In genomic region chr8:90762390-90762789, GRCm38 (mm10) we compare ENCODE assay signal across 29 mouse cellular contexts. TPM values are rescaled to one million over a fixed set of nuclear protein-coding genes. Genes with fewer than 3 reads are reported as not detected.
A peak's percentile ranks its signal among the peaks of the same experiment; 100 is the strongest.
DNase-seq lines count a peak whose midpoint lies in the region; ATAC-seq and TF ChIP-seq lines count a peak whose summit lies in the region.
"Had no signal": no experiment of that assay in that cellular context is flagged by ENCODE, and none has a peak within 500 bp of the region (broad histone marks: within the 10 kb centered on the region; RNA-seq: fewer than 3 reads in every experiment).

No protein-coding gene starts in this region.

- H3K4me1 ChIP-seq in hindbrain, embryonic 10.5 days (replicated peaks), result no peaks in the 10 kb centered on the region; the same call in 1 of the 2 replicates
- 0 out of 2 replicates have a peak, but pooled peaks cover 5% of the 10 kb centered on the region for H3K4me1 ChIP-seq in hindbrain, embryonic 13.5 days (replicated peaks)
- H3K4me1 ChIP-seq in CH12.LX (ENCODE audit: control insufficient read depth in 1 of 2, insufficient read depth in 2 of 2), result peaks cover 0 to 5% of the 10 kb centered on the region in 2 experiments; a peak in 1 of 4 replicates
- no peaks in the 10 kb centered on the region for H3K4me1 ChIP-seq in ES-E14 (ENCODE audit: control insufficient read depth in 2 of 2, insufficient read depth in 2 of 2, low read length in 2 of 2, poor library complexity in 1 of 2)
- no peaks in the 10 kb centered on the region for H3K4me1 ChIP-seq in midbrain, embryonic 14.5 days (ENCODE audit: control insufficient read depth, insufficient read depth, low read length)
- H3K4me1 ChIP-seq: embryonic facial prominence, embryonic 12.5 days; heart, embryonic 15.5 days; intestine, embryonic 15.5 days; liver, embryonic 13.5 days had no signal

- H3K27ac ChIP-seq in hindbrain, embryonic 10.5 days, result peak overlapping the region; percentile 26; the same call in 1 of the 2 replicates
- no peak overlapping the region for H3K27ac ChIP-seq in hindbrain, embryonic 13.5 days
- H3K27ac ChIP-seq in CH12.LX (ENCODE audit: insufficient read depth, low read depth) (no peak overlapping the region), ES-E14 (ENCODE audit: insufficient read depth, low read depth, low read length, poor library complexity, severe bottlenecking) (no peak overlapping the region)
- H3K27ac ChIP-seq in midbrain, embryonic 14.5 days (replicated peaks; ENCODE audit: low read depth, low read length), result peak overlapping the region; percentile 14; the same call in 1 of the 2 replicates
- H3K27ac ChIP-seq: embryonic facial prominence, embryonic 12.5 days; heart, embryonic 15.5 days; intestine, embryonic 15.5 days; layer of hippocampus, adult 2 months; liver, embryonic 13.5 days had no signal

- TF ChIP-seq RAD21 in CH12.LX (IDR thresholded peaks at IDR 0.05; ENCODE audit: low read depth, low read length), result no peak

- H3K4me2 ChIP-seq in hindbrain, embryonic 13.5 days, result no peak overlapping the region
- no peak overlapping the region for H3K4me2 ChIP-seq in CH12.LX (ENCODE audit: insufficient read depth, low read depth, poor library complexity, severe bottlenecking)
- H3K4me2 ChIP-seq in midbrain, embryonic 14.5 days (ENCODE audit: low read length), result no peak overlapping the region
- H3K4me2 ChIP-seq: embryonic facial prominence, embryonic 12.5 days; heart, embryonic 15.5 days; intestine, embryonic 15.5 days; liver, embryonic 13.5 days had no signal

- H3K27me3 ChIP-seq in hindbrain, embryonic 10.5 days (ENCODE audit: insufficient read depth, poor library complexity, severe bottlenecking), result no peaks in the 10 kb centered on the region
- H3K27me3 ChIP-seq in hindbrain, embryonic 13.5 days, result no peaks in the 10 kb centered on the region
- no peaks in the 10 kb centered on the region for H3K27me3 ChIP-seq in CH12.LX (replicated peaks)
- no peaks in the 10 kb centered on the region for H3K27me3 ChIP-seq in midbrain, embryonic 14.5 days (ENCODE audit: control insufficient read depth, insufficient read depth, low read length)
- H3K27me3 ChIP-seq: embryonic facial prominence, embryonic 12.5 days; heart, embryonic 15.5 days; intestine, embryonic 15.5 days; liver, embryonic 13.5 days; Patski had no signal

- no peak overlapping the region for H3K4me3 ChIP-seq in hindbrain, embryonic 10.5 days
- H3K4me3 ChIP-seq in hindbrain, embryonic 13.5 days, result no peak overlapping the region
- H3K4me3 ChIP-seq in CH12.LX (replicated peaks in 1 of 3; ENCODE audit: low read depth in 2 of 3, low read length in 2 of 3, poor library complexity in 1 of 3) (peak overlapping the region; percentile 15 to 48 (median 29)), ES-E14 (ENCODE audit: insufficient read depth in 1 of 2, low read depth in 1 of 2, low read length in 2 of 2, poor library complexity in 1 of 2, severe bottlenecking in 1 of 2) (peak overlapping the region; percentile 18 to 45)
- H3K4me3 ChIP-seq in midbrain, embryonic 14.5 days (replicated peaks; ENCODE audit: low read depth, low read length), result no peak overlapping the region
- H3K4me3 ChIP-seq: embryonic facial prominence, embryonic 12.5 days; heart, embryonic 15.5 days; intestine, embryonic 15.5 days; layer of hippocampus, adult 2 months; liver, embryonic 13.5 days had no signal

- intact Hi-C loops in left cerebral cortex, postnatal 4 days (cut with DNase I), result no loop called here

- H3K9me3 ChIP-seq in hindbrain, embryonic 10.5 days, result peaks cover 6% of the 10 kb centered on the region; the same call in 1 of the 2 replicates
- H3K9me3 ChIP-seq in hindbrain, embryonic 13.5 days, result no peaks in the 10 kb centered on the region
- peaks cover 2% of the 10 kb centered on the region for H3K9me3 ChIP-seq in CH12.LX (replicated peaks; ENCODE audit: low read length)
- H3K9me3 ChIP-seq in ES-E14 (ENCODE audit: control insufficient read depth, insufficient read depth, low read depth, low read length), result no peaks in the 10 kb centered on the region
- H3K9me3 ChIP-seq in midbrain, embryonic 14.5 days (ENCODE audit: control insufficient read depth, low read length), result no peaks in the 10 kb centered on the region
- H3K9me3 ChIP-seq: embryonic facial prominence, embryonic 12.5 days; heart, embryonic 15.5 days; intestine, embryonic 15.5 days; liver, embryonic 13.5 days had no signal

- no peak for TF ChIP-seq EP300 in CH12.LX (IDR thresholded peaks at IDR 0.05; ENCODE audit: low read length)

- peak; percentile 52; the same call in 1 of the 2 replicates for TF ChIP-seq POLR2A in CH12.LX (IDR thresholded peaks at IDR 0.05; ENCODE audit: low read depth, low read length)

- no peak for DNase-seq in hindbrain, embryonic 10.5 days (ENCODE audit: low spot score)
- DNase-seq in CH12.LX (ENCODE audit: extremely low read depth) (peak; percentile 45), ES-E14 (ENCODE audit: low read depth, low spot score) (peak; percentile 50)
- peak; percentile 26 for DNase-seq in midbrain, embryonic 14.5 days
- no peak for DNase-seq in left cerebral cortex, postnatal 4 days
- DNase-seq: adrenal gland, postnatal 10 days; cerebellum, adult 2 months; cerebellum, postnatal 25 days; heart, postnatal 4 days; kidney, adult 8-10 months; kidney, postnatal 25 days; liver, embryonic 13.5 days; lung, adult 2 months; right cerebral cortex, postnatal 14 days; thymus, postnatal 14 days had no signal

- no peak overlapping the region for H3K9ac ChIP-seq in hindbrain, embryonic 13.5 days
- H3K9ac ChIP-seq in CH12.LX (ENCODE audit: insufficient read depth, low read depth) (peak overlapping the region; percentile 36; the same call in 1 of the 2 replicates), ES-E14 (ENCODE audit: insufficient read depth, low read depth, low read length, poor library complexity, severe bottlenecking) (peak overlapping the region; percentile 39; the same call in 1 of the 2 replicates)
- no peak overlapping the region for H3K9ac ChIP-seq in midbrain, embryonic 14.5 days (replicated peaks; ENCODE audit: low read length)
- H3K9ac ChIP-seq: embryonic facial prominence, embryonic 12.5 days; heart, embryonic 15.5 days; intestine, embryonic 15.5 days; liver, embryonic 13.5 days had no signal

- ATAC-seq in hindbrain, embryonic 13.5 days (ENCODE audit: low FRiP score), result no peak
- ATAC-seq in midbrain, embryonic 14.5 days (ENCODE audit: low FRiP score, low TSS enrichment), result no peak
- no peak for ATAC-seq in CD4-positive, CD25-positive, alpha-beta regulatory T cell, adult 4 months
- ATAC-seq: hindbrain, embryonic 16.5 days; intestine, embryonic 15.5 days; Patski had no signal

- H3K79me2 ChIP-seq in CH12.LX (replicated peaks; ENCODE audit: control insufficient read depth, extremely low read depth, insufficient read depth, poor library complexity, severe bottlenecking), result no peaks in the 10 kb centered on the region

- H3K36me3 ChIP-seq in hindbrain, embryonic 10.5 days, result no peaks in the 10 kb centered on the region
- no peaks in the 10 kb centered on the region for H3K36me3 ChIP-seq in hindbrain, embryonic 13.5 days
- H3K36me3 ChIP-seq in CH12.LX (replicated peaks in 1 of 2; ENCODE audit: control insufficient read depth in 1 of 2, insufficient read depth in 1 of 2, low read length in 1 of 2) (no peaks in the 10 kb centered on the region), ES-E14 (ENCODE audit: control insufficient read depth, insufficient read depth, low read length, poor library complexity, severe bottlenecking) (no peaks in the 10 kb centered on the region)
- H3K36me3 ChIP-seq in midbrain, embryonic 14.5 days (ENCODE audit: control insufficient read depth, insufficient read depth, low read length), result no peaks in the 10 kb centered on the region
- H3K36me3 ChIP-seq: embryonic facial prominence, embryonic 12.5 days; G1E; heart, embryonic 15.5 days; intestine, embryonic 15.5 days; liver, embryonic 13.5 days had no signal

- no peak for TF ChIP-seq CTCF in CH12.LX (conservative IDR thresholded peaks at IDR 0.05 in 1 of 2, IDR thresholded peaks at IDR 0.05 in 1 of 2; ENCODE audit: low read depth in 2 of 2, low read length in 2 of 2)

- 81% methylated on average over 7 of the region's 7 CpGs for WGBS in hindbrain, embryonic 10.5 days
- 81% methylated on average over 7 of the region's 7 CpGs for WGBS in hindbrain, embryonic 13.5 days
- WGBS in midbrain, embryonic 14.5 days, result 80% methylated on average over 7 of the region's 7 CpGs

- dilution Hi-C loops in CH12.LX (cut with MboI; ENCODE audit: extremely low pct_ligation_motif_present, extremely low pct_unique_long_range_greater_than_20kb, low sequenced_read_pairs), result no loop called here

- in situ Hi-C loops in CH12.LX (cut with MboI; ENCODE audit: low pct_ligation_motif_present, low pct_unique_long_range_greater_than_20kb, low sequenced_read_pairs), result loop anchor here (25.0 kb wide), 1 partner anchor 900 kb away; no protein-coding TSS in a partner anchor
- in situ Hi-C loops in ES-E14 (cut with MboI; ENCODE audit: low sequenced_read_pairs in 2 of 2, unreplicated experiment in 2 of 2), result no loop called here

TF ChIP-seq in CH12.LX, 34 proteins besides CTCF, POLR2A, EP300 and RAD21 (continues in another document):
- TF ChIP-seq SIN3A (IDR thresholded peaks at IDR 0.05; ENCODE audit: low read length) (no peak), SMC3 (IDR thresholded peaks at IDR 0.05; ENCODE audit: low read depth, low read length) (no peak), NRF1 (IDR thresholded peaks at IDR 0.05; ENCODE audit: low read depth, low read length) (no peak), ELF1 (IDR thresholded peaks at IDR 0.05; ENCODE audit: low read depth, low read length) (no peak), ZMIZ1 (IDR thresholded peaks at IDR 0.05; ENCODE audit: low read depth, low read length) (no peak), NELFE (IDR thresholded peaks at IDR 0.05; ENCODE audit: low read depth, low read length) (peak; percentile 48; the same call in 1 of the 2 replicates)

TF ChIP-seq in ES-E14, 5 proteins besides CTCF, POLR2A, EP300 and RAD21:
- no peak for TF ChIP-seq CHD2 (IDR thresholded peaks at IDR 0.05; ENCODE audit: low read depth, low read length)
- TF ChIP-seq ZC3H11A (IDR thresholded peaks at IDR 0.05; ENCODE audit: borderline replicate concordance, low read depth, low read length), result no peak
- no peak for TF ChIP-seq HCFC1 (IDR thresholded peaks at IDR 0.05; ENCODE audit: borderline replicate concordance, insufficient read depth, low read length)
- TF ChIP-seq ZNF384 (IDR thresholded peaks at IDR 0.05; ENCODE audit: low read depth, low read length), result no peak
- no peak for TF ChIP-seq MAFK (IDR thresholded peaks at IDR 0.05; ENCODE audit: insufficient read depth, low read depth, low read length)
TF ChIP-seq in ES-E14: peak in this region for 0.

RNA-seq across cellular contexts. Expression of gene Gm19935, which starts 54.8 kb away (rescaled TPM):
- 0.16 and 0.73 TPM in 2 replicates for polyA plus RNA-seq in hindbrain, embryonic 10.5 days (2016; fragmentation: Nextera tagmentation; extraction: Ambion mirVana)
- 1.9 and 3.0 TPM in 2 replicates for polyA plus RNA-seq in hindbrain, embryonic 13.5 days (2015; fragmentation: Nextera tagmentation; extraction: Ambion mirVana)
- total RNA-seq in CH12.LX (2012; rRNA removed) (not detected in 2 replicates), CH12.LX (2014; rRNA removed) (not detected in 2 replicates), ES-E14 (2012; rRNA removed) (0.32 and 0.49 TPM in 2 replicates)
- not detected in 2 replicates for polyA plus RNA-seq in CH12.LX (2012; ENCODE audit: insufficient read length, low read depth)
- polyA plus RNA-seq in midbrain, embryonic 14.5 days (2014; fragmentation: Nextera tagmentation; extraction: Ambion mirVana), result 0.22 TPM in 1 of 2 replicates, not detected in the other
- total RNA-seq in left cerebral cortex, postnatal 4 days (2021), result 1 to 10 TPM; 1.1 to 1.3 TPM
- not detected for polyA plus RNA-seq in CD4-positive, CD25-positive, alpha-beta regulatory T cell, adult 4 months (2017; shearing (Covaris generic))
- total RNA-seq: adrenal gland, postnatal 10 days; G1E; gastrocnemius, adult 18-20 months; gastrocnemius, postnatal 4 days; heart, postnatal 4 days; megakaryocyte, adult 5-6 weeks had no signal
- polyA plus RNA-seq: embryonic facial prominence, embryonic 12.5 days; G1E; heart, embryonic 15.5 days; limb, embryonic 14.5 days; liver, embryonic 13.5 days; neural tube, embryonic 11.5 days had no signal

Comparison
In these comparisons a context has a peak if more than half of its experiments do, and no peak if none do; other contexts are left out.
1. H3K27ac ChIP-seq: peak in hindbrain, embryonic 10.5 days (single experiment) and midbrain, embryonic 14.5 days (single experiment); none in hindbrain, embryonic 13.5 days (single experiment), CH12.LX (single experiment) and ES-E14 (single experiment).
2. DNase-seq: peak in CH12.LX (single experiment), ES-E14 (single experiment) and midbrain, embryonic 14.5 days (single experiment); none in hindbrain, embryonic 10.5 days (single experiment) and left cerebral cortex, postnatal 4 days (single experiment).
3. H3K4me3 ChIP-seq: peak in CH12.LX (3 of 3) and ES-E14 (2 of 2); none in hindbrain, embryonic 10.5 days (single experiment), hindbrain, embryonic 13.5 days (single experiment) and midbrain, embryonic 14.5 days (single experiment).
4. H3K9ac ChIP-seq: peak in CH12.LX (single experiment) and ES-E14 (single experiment); none in hindbrain, embryonic 13.5 days (single experiment) and midbrain, embryonic 14.5 days (single experiment).